Mouse (Mus musculus): ENCODE data around the gene Gde1.

The Gde1 gene

DNA sequence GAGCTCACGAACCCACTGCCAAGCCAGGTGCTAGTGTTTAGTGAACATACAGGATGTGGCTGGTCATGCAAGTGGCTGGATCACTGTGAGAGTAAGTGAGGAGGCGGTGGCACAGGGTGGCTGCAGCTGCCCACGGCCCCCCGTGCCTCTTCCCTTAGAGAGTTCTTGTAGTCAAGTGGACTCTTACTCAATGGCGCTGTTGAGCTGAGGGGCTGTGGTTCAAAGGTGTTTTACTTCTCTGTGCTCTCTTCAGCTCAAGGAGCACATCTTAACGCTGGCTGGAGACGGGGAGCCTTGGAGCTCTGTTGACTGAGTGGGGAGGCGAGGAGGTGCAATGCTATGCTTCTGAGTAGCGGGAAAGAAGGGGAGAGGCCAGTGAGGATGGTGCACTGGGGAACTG is 18.3 kb upstream of the Gde1 start:
- Histone ChIP-seq H3K27me3 (ENCODE audit: control insufficient read depth, insufficient read depth, low read length, poor library complexity, severe bottlenecking) (no peaks in the 10 kb centered on the region), H3K36me3 (ENCODE audit: control insufficient read depth, insufficient read depth, low read length, poor library complexity, severe bottlenecking) (no peaks in the 10 kb centered on the region)
- DNase-seq (ENCODE audit: low read depth, low spot score) = no peak

DNA sequence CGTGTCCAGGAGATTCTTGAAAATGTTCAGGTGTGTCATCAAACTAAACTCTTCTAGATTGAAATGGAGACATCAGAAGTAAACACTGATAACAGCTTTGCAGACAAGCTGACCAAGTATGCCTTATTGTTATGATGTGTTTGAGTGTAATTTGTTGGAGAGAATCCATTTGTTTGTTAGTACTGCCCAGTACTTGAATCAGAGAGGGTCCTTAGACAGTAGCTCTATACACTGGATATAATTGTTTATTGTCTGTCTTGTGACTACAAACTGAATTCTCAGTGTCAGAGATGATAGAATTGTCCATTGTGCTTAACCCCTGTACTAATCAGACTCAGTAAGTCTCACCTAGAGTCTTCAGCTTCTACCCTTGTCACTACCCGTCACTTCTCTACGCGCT is 12.5 kb upstream of the Gde1 start:
- H3K36me3 ChIP-seq (ENCODE audit: control insufficient read depth, insufficient read depth, low read length, poor library complexity, severe bottlenecking) = no peaks in the 10 kb centered on the region
- no peak for DNase-seq (ENCODE audit: low read depth, low spot score)
- no peaks in the 10 kb centered on the region for H3K27me3 ChIP-seq (ENCODE audit: control insufficient read depth, insufficient read depth, low read length, poor library complexity, severe bottlenecking)

DNA sequence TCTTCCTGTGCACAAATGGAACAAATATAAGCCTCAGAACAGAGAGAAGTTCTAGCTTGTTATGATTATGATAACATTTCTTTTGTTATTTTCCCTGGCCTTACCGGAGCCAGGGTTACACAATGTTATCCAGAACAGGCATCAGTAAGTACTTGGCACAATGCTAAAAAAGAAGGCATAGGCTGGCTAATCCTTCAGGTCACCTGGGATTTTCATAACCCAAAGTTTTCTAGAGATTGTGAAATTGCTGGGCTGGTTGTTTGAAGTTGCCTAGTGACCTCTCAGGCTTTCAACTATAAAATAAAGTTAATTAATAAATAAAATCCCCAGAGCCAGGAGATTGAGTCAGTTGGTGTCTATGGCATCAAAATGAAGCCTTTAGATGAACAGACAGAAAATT is 9.3 kb upstream of the Gde1 start:
- DNase-seq (ENCODE audit: low read depth, low spot score) = no peak
- Histone ChIP-seq H3K36me3 (ENCODE audit: control insufficient read depth, insufficient read depth, low read length, poor library complexity, severe bottlenecking) (no peaks in the 10 kb centered on the region), H3K27me3 (ENCODE audit: control insufficient read depth, insufficient read depth, low read length, poor library complexity, severe bottlenecking) (no peaks in the 10 kb centered on the region)

DNA sequence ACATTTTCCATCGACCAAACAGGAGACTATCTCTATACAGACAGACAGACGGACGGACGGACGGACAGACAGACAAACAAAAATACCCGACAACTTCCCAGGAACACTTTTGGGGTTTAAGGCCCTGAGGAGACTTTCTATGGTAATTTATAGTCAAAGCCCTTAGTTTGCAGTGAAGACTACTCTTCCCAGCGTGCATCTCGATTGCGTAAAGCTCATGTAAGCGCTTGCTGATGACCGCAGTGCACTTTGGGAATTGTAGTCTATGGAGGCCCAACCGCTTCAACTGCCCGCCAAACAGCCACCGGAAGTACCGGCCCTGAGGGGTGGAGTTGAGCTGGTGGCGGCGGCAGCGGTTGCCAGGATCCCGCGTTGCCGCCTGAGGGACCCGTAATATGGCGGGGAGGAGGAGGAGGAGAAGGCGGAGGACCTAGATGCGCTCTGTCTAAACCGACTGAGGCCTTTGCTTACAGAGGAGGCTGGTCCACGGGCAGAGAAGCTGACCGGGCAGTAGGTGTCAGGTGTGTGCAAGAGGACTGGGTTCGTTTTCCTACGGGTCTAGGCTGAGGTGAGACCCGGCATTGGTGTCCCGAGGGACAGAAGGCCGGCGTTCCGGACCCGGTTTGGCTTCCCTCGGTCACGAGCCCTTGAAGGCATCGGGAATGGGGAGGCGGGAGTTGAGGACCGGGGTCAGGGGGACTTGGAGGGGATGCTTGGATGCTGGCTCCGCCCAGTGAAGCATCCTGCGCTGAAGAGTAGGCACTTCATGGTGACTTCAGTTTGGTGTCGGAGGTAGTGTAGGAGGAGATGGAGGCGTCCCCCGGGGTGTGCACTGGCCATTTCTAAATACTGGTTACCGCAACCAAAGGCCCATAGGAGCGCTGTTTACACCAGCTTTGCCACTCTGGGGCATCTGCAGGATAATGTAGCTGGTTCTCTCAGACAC is 6.9 kb upstream of the Gde1 start, which contains the start of gene Ccp110:
Ccp110 (plus strand) TSS at position 325 of the 946 bp plus-strand sequence.
- Histone ChIP-seq H3K27me3 (ENCODE audit: control insufficient read depth, insufficient read depth, low read length, poor library complexity, severe bottlenecking) (no peaks in the 10 kb centered on the region), H3K36me3 (ENCODE audit: control insufficient read depth, insufficient read depth, low read length, poor library complexity, severe bottlenecking) (no peaks in the 10 kb centered on the region)
- DNase-seq (ENCODE audit: low read depth, low spot score) = peak; percentile 97

DNA sequence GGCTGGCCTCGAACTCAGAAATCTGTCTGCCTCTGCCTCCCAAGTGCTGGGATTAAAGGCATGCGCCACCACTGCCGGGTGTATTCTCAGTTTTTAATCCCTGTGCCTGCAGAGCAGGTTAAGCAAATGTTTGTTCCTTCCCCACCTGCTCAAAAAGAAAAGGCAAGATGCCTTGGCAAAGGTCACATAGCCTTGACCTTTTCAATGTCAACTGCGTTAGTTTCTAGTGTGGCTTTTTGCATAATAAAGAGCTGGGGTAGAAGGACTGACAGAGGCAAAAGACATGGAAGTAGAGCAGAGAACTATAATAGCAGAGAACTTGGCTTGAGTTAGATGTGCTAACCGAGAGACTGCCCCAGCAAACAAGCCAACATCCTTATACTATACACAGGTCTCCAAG is 5.2 kb upstream of the Gde1 start:
- H3K36me3 ChIP-seq (ENCODE audit: control insufficient read depth, insufficient read depth, low read length, poor library complexity, severe bottlenecking) = no peaks in the 10 kb centered on the region
- H3K27me3 ChIP-seq (ENCODE audit: control insufficient read depth, insufficient read depth, low read length, poor library complexity, severe bottlenecking) = no peaks in the 10 kb centered on the region
- DNase-seq (ENCODE audit: low read depth, low spot score) = no peak

DNA sequence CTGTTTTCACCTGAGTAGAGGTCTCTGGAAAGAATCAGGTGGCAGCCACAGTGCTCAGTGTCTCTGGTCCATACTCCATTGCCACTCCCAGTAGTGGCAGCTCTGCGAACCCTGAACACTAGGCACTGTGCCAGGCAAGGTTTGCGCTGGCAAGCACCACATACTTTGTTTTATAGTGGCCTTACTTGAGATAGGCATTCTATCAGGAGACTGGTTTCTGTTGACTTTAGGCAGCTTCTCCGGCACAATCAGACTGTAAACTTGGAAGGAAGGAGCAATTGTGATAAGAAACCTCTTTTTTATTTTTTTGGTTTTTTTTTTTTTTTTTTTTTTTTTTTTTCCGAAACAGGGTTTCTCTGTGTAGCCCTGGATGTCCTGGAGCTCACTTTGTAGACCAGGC is 2.4 kb upstream of the Gde1 start:
- Histone ChIP-seq H3K27me3 (ENCODE audit: control insufficient read depth, insufficient read depth, low read length, poor library complexity, severe bottlenecking) (no peaks in the 10 kb centered on the region), H3K36me3 (ENCODE audit: control insufficient read depth, insufficient read depth, low read length, poor library complexity, severe bottlenecking) (no peaks in the 10 kb centered on the region)
- no peak for DNase-seq (ENCODE audit: low read depth, low spot score)

DNA sequence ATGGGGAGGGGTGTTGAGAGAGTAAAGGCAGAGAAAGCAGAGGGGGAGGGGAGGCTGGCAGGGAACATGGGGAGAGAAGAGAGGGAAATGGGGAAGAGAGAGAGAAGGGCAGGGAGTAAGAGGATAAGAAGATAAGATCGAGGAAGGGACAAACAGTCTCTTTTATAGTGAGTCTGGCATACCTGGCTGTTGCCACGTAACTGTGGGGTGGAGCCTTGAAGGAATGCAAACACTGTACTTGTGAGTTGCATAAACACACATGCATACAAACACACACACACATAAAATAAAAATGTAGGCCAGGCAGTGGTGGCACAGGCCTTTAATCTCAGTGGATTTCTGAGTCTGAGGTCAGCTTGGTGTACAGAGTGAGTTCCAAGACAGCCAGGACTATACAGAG is 1.6 kb upstream of the Gde1 start:
- no peaks in the 10 kb centered on the region for H3K36me3 ChIP-seq (ENCODE audit: control insufficient read depth, insufficient read depth, low read length, poor library complexity, severe bottlenecking)
- no peaks in the 10 kb centered on the region for H3K27me3 ChIP-seq (ENCODE audit: control insufficient read depth, insufficient read depth, low read length, poor library complexity, severe bottlenecking)
- no peak for DNase-seq (ENCODE audit: low read depth, low spot score)

DNA sequence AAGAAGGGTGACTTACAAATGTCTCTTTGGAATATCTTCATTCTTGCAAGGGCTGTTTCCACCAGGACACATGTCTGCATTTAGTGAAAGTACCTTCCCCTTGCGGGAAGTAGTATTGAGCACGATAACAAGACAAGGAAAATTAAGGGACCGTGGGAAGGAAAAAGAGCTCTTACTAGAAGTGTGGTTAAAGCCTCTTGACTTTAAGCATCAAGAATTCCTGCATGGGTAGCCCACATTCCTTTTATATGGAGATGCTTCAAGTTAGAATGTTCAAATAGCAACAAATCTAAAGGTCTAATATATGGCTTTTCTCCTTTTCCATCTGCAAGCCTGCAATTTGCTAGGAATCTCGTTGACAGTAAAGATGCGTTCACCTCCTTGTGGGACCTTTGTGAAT is 910 bp upstream of the Gde1 start:
- H3K36me3 ChIP-seq (ENCODE audit: control insufficient read depth, insufficient read depth, low read length, poor library complexity, severe bottlenecking) = no peaks in the 10 kb centered on the region
- no peak for DNase-seq (ENCODE audit: low read depth, low spot score)
- no peaks in the 10 kb centered on the region for H3K27me3 ChIP-seq (ENCODE audit: control insufficient read depth, insufficient read depth, low read length, poor library complexity, severe bottlenecking)

DNA sequence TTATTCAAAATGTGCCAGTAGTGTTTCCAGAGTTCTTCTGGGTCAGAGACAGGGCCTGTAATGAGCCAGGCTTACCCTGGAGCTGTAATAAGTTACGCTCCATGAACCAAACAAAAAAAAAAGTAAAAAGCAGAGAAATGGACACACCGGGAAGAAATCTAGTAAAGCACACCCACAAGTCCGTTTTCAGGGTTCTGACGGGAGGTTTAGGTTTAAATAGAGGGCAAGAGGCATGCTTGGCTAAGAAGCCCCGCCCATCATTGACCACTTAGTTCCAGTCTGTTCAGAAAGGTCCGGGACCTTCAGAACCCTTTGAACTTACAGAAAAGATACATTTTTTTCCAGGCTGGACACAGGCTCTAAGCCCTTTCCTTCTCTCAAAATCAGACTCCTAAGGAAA is 473 bp upstream of the Gde1 start:
- H3K27me3 ChIP-seq (ENCODE audit: control insufficient read depth, insufficient read depth, low read length, poor library complexity, severe bottlenecking) = no peaks in the 10 kb centered on the region
- H3K36me3 ChIP-seq (ENCODE audit: control insufficient read depth, insufficient read depth, low read length, poor library complexity, severe bottlenecking) = no peaks in the 10 kb centered on the region
- no peak for DNase-seq (ENCODE audit: low read depth, low spot score)

DNA sequence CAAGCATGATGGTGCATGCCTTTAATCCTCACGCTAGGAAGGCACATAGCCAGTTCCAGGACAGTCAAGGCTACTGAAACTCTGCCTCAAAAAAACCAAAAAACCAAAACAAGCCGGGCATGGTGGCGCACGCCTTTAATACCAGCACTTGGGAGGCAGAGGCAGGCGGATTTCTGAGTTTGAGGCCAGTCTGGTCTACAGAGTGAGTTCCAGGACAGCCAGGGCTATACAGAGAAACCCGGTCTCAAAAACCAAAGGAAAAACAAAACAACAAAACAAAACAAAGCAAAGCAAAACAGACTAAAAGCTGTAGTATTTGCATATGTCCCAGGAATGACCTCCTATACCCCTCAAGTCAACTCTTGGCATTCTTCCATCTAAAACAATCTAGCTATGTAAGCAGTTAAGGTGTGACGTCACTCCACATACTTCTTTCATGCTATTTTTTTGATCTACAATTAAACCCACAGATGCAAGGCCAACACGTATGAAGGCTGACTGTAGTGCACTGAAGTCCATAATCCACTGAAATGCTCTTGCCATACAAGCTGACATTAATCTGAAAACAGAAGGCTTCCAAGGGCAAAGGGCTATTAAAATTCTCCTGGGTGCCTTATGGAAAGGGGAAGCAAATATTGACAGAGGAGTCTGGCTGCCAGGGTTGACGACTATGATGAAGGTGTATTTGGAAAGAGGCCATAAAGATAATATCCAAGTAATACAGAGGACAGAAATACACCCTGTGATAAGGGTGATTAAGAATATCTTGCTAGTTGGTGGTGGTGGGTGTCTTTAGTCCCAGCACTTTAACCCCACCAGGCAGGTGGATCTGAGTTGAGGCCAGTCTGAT is 1.4 kb downstream of the Gde1 start:
- Histone ChIP-seq H3K36me3 (ENCODE audit: control insufficient read depth, insufficient read depth, low read length, poor library complexity, severe bottlenecking) (0 out of 2 replicates have a peak, but pooled peaks cover 2% of the 10 kb centered on the region), H3K27me3 (ENCODE audit: control insufficient read depth, insufficient read depth, low read length, poor library complexity, severe bottlenecking) (no peaks in the 10 kb centered on the region)
- no peak for DNase-seq (ENCODE audit: low read depth, low spot score)

DNA sequence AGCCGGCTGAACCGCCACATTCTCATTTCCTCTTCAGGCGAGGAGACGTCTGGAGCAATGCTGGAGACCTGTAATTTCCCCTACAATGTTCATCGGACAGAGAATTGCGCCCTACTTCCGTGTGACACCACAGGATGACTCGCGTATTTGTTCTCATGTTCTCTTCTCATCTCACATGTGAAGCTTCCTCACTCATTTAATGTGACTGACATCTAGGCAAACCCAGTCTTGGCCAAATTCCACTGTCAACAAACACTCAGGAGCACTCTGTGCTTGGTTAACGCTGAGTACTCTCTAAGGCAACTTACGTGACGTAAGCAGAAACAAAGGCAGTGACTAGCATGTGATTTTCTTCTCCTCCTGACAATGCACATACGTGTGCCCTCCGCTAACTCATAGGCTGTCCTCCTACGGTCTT is 2.4 kb downstream of the Gde1 start:
- DNase-seq (ENCODE audit: low read depth, low spot score) = no peak
- H3K27me3 ChIP-seq (ENCODE audit: control insufficient read depth, insufficient read depth, low read length, poor library complexity, severe bottlenecking) = no peaks in the 10 kb centered on the region
- H3K36me3 ChIP-seq (ENCODE audit: control insufficient read depth, insufficient read depth, low read length, poor library complexity, severe bottlenecking) = 0 out of 2 replicates have a peak, but pooled peaks cover 2% of the 10 kb centered on the region

DNA sequence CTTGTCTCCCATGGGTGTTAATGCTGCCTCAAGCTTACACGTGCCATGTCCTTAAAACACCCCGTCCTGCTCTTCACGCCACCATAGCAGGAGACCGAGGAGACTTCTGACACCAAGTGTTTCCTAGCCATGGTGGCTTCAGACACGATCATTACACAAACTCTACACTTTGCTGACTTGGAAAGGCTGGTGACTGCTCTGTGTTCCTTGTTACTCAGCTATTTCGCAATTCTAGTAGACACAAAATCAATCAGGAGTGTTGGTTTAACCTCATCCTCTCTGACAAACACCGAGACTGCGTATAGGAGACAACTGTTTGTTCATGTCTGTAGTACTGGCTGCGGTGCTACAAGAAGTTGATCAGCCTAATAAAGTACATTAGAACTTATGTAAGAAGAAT is 6.7 kb downstream of the Gde1 start:
- H3K36me3 ChIP-seq (ENCODE audit: control insufficient read depth, insufficient read depth, low read length, poor library complexity, severe bottlenecking) = peaks cover 8% of the 10 kb centered on the region
- H3K27me3 ChIP-seq (ENCODE audit: control insufficient read depth, insufficient read depth, low read length, poor library complexity, severe bottlenecking) = no peaks in the 10 kb centered on the region
- no peak for DNase-seq (ENCODE audit: low read depth, low spot score)

DNA sequence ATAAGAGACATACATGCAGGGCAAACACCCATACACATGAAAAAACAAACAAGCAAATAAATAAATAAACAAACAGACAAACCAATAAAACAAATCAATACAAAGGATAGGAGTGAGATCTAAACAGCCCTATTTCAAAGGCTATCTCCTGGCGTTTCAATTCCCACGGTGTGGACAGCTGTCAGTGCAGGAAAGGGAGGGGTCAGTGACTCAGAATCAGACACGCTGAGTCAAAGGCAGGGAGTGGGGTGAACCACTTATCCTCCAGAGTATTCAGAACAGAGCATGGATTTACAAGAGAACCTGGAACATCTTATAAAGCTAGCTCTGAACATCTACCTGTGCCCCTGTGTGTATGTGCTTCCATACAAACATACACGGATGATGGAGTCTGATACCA is 8.4 kb downstream of the Gde1 start:
- H3K36me3 ChIP-seq (ENCODE audit: control insufficient read depth, insufficient read depth, low read length, poor library complexity, severe bottlenecking) = peaks cover 11% of the 10 kb centered on the region
- no peak for DNase-seq (ENCODE audit: low read depth, low spot score)
- no peaks in the 10 kb centered on the region for H3K27me3 ChIP-seq (ENCODE audit: control insufficient read depth, insufficient read depth, low read length, poor library complexity, severe bottlenecking)

DNA sequence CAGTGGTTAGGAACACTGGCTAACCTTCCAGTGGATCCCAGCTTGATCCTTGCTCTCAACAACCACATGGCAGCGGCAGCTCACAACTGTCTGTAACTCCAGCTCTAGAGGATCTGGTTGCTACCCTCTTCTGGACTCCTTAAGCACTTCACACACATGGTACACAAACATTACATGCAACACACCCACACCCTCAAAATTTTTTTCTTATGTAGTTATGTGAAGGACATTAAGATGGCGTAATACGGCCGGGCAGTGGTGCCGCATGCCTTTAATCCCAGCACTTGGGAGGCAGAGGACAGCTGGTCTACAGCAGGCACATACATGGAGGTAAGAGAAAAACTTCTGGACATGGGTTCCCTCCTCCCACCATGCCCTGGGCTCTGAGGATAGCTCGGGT is 9.4 kb downstream of the Gde1 start:
- H3K36me3 ChIP-seq (ENCODE audit: control insufficient read depth, insufficient read depth, low read length, poor library complexity, severe bottlenecking) = peaks cover 11% of the 10 kb centered on the region
- no peaks in the 10 kb centered on the region for H3K27me3 ChIP-seq (ENCODE audit: control insufficient read depth, insufficient read depth, low read length, poor library complexity, severe bottlenecking)
- no peak for DNase-seq (ENCODE audit: low read depth, low spot score)

DNA sequence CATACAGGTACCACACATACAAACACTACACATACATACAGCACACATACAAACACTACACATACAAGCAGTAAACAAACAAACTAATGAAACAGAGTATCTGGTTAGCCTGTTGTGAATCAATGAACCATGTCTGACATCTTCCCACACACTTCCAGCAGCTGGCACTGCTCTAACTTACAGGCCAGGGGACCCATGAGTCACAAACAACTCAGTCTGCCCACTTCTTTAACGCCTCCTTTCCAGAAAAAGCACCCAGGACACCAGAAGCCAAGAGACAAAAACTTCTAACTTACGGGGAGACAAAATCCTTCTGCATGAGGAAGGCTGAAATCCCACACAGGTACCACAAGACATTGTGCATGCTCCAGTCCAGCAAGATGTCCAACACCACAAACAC is 14.3 kb downstream of the Gde1 start:
- H3K36me3 ChIP-seq (ENCODE audit: control insufficient read depth, insufficient read depth, low read length, poor library complexity, severe bottlenecking) = peaks cover 8% of the 10 kb centered on the region
- no peak for DNase-seq (ENCODE audit: low read depth, low spot score)
- no peaks in the 10 kb centered on the region for H3K27me3 ChIP-seq (ENCODE audit: control insufficient read depth, insufficient read depth, low read length, poor library complexity, severe bottlenecking)

Data from splenic B cell, adult 2 months (primary cell).